Mouse (Mus musculus) stomach, postnatal 0 days (tissue): ENCODE results near the gene Bub1.

Experiments
- CTCF ChIP-seq: IDR thresholded peaks from 2 replicates; pipeline ENCODE4 v1.5.1; 2016; ENCODE audit warnings: antibody characterized with exemption, low read depth, mild to moderate bottlenecking, moderate library complexity
- EP300 ChIP-seq: optimal IDR thresholded peaks from 2 replicates; pipeline ENCODE3; 2016; ENCODE audit warnings: antibody characterized with exemption

- TF ChIP-seq CTCF (no peak), EP300 (no peak)
Observed at GRCm38 (mm10) chr2:127778451-127778850, 53.2 kb downstream of the Bub1 start.
